Mouse (Mus musculus) bone marrow, adult 2 months (tissue): ENCODE data around the gene Creld1. TPM values are rescaled to one million over a fixed set of nuclear protein-coding genes. Genes with fewer than 3 reads are reported as not detected.

Source experiments
- H3K27ac ChIP-seq: fragments of 200-500 bp; 2 replicates; pipeline ENCODE4 v1.5.1; 2012; ENCODE audit warnings: low read depth, mild to moderate bottlenecking, control low read depth, inconsistent platforms, low read length; ENCODE audit not compliant: control insufficient read depth, poor library complexity, insufficient read depth
- H3K4me1 ChIP-seq: fragments of 200-500 bp; 2 replicates; pipeline ENCODE4 v1.6.1; 2011; ENCODE audit warnings: low read length; ENCODE audit not compliant: control insufficient read depth, insufficient read depth
- H3K4me3 ChIP-seq: fragments of 200-500 bp; replicated peaks from 2 replicates; pipeline ENCODE3; 2011; ENCODE audit warnings: mild to moderate bottlenecking, low read depth, low read length, control low read depth; ENCODE audit not compliant: control insufficient read depth
- CTCF ChIP-seq: fragments of 200-500 bp; IDR thresholded peaks from 2 replicates; pipeline ENCODE4 v1.5.1; 2011; ENCODE audit warnings: low read length, control low read depth; ENCODE audit not compliant: control insufficient read depth, insufficient read depth
- POLR2A ChIP-seq: fragments of 200-500 bp; IDR thresholded peaks from 2 replicates; pipeline ENCODE4 v1.6.1; 2011; ENCODE audit warnings: low read depth, mild to moderate bottlenecking, control low read depth, low read length, borderline replicate concordance; ENCODE audit not compliant: control insufficient read depth
- WGBS: fragments of 180-500 bp; shearing (Covaris S2); methylation state at CpG from one replicate; pipeline ENCODE4 v1.1.7; 2018; 5-methylcytosine and 5-hydroxymethylcytosine counted together
- polyA plus RNA-seq: library from polyadenylated mRNA; stranded (reverse); fragments of >200 nt; gene quantifications from 2 replicates; pipeline ENCODE4 v1.2.4, GENCODE M21; 2011; ENCODE audit warnings: low replicate concordance; ENCODE audit not compliant: missing spikeins, insufficient read depth, insufficient read length

The Creld1 gene
- polyA plus RNA-seq, 1 experiment = 13.4 TPM

DNA sequence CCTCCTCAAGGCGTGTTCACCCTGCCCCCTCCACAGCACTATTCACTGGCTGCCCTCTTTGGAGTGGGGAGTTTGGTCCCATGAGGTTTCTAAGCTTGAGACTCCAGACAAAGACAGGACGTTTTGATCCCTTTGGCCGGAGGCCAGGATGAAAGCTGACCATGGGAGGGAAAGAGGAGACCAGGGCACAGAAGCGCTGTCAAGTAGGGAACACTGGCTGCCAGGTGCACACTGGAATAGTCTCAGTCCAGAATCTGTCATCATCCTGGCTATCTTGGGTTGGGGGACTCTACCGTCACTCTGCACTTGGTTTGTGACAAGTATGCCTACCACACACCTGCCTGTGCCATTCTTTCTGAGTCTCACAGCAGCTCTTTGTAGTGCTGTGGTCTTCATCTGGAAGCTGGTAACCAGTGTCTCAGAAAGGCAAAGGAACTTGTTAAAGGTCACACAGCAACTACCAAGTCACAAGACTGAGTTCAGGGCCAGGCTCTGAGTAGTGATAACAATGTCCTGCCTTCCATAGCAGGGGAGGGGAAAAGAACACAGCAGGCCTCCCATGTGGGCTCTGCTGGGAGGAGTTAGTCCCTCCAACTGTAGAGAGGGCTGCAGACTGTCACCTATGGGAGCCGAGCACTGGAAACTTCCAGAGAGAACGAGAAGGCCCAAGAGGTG lies 25.3 kb downstream of the Creld1 start:
- TF ChIP-seq CTCF = no peak
- TF ChIP-seq POLR2A = no peak
- Histone ChIP-seq H3K27ac (no peak overlapping the region), H3K4me1 (no peaks in the 10 kb centered on the region), H3K4me3 (no peak overlapping the region)
- 71% methylated on average over 7 of the region's 7 CpGs for WGBS

DNA sequence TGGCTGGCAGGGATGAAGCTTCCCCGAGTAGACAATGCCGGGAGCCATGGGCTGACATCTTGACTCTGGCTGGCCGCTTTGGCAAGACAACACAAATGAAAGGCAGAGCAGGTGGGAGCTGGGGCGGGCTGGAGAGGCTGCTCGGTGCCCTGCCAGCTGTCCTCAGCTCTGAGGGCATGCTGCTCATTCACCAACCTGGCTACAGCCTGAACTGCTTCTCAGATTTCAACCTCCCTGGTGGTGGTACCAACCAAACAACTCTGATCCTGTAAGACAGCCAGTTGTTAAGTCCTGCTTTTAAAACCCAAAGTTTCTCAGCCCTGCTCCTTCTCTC lies 25.8 kb downstream of the Creld1 start:
- TF ChIP-seq POLR2A (no peak), CTCF (no peak)
- 77% methylated on average over 5 of the region's 5 CpGs for WGBS
- no peak overlapping the region for H3K27ac ChIP-seq
- no peak overlapping the region for H3K4me3 ChIP-seq
- no peaks in the 10 kb centered on the region for H3K4me1 ChIP-seq

GRCm38 (mm10) chr6:113513944-113514343 lies 30.8 kb downstream of the Creld1 start:
- TF ChIP-seq POLR2A (no peak), CTCF (no peak)
- Histone ChIP-seq H3K4me3 (no peak overlapping the region), H3K4me1 (peaks cover 9% of the 10 kb centered on the region), H3K27ac (no peak overlapping the region)
- WGBS = 89% methylated on average over 6 of the region's 6 CpGs

GRCm38 (mm10) chr6:113514600-113514999 lies 31.5 kb downstream of the Creld1 start:
- TF ChIP-seq CTCF (no peak), POLR2A (no peak)
- 69% methylated on average over 3 of the region's 3 CpGs for WGBS
- no peak overlapping the region for H3K27ac ChIP-seq
- peaks cover 9% of the 10 kb centered on the region for H3K4me1 ChIP-seq
- no peak overlapping the region for H3K4me3 ChIP-seq

DNA sequence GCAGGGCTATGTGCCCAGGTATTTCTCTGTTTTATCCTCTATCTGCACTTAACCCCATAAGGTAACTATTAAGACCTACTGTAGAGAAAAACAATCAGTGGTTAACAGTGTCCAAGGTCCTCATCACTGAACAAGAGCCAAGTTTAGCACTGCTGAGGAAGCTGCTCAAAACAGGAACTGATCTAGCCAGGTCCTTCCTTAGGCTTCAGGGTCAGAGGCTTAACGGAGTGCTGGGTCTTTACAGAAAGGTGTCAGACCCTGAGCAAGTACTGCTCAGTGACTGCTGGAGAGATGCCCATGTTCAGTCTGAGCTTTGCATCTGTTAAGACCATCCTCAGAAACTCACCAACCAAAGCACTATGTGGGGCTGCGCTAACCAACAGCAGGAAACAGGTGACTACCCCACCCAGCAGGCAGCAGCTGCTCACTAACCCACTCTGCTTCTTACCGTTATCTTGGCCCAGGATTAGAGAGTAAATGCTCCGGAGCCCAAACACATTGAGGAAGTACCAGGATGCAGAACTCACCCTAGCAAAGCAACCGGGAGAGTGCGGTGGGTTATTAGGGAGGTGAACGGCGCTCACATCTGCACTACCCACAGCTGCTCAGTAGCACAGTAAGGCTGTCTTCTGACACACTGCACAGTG lies 34.5 kb downstream of the Creld1 start:
- no peak overlapping the region for H3K4me3 ChIP-seq
- TF ChIP-seq CTCF (no peak), POLR2A (no peak)
- 10% methylated on average over 8 of the region's 8 CpGs for WGBS
- H3K4me1 ChIP-seq = peaks cover 9% of the 10 kb centered on the region
- peak overlapping the region; percentile 68 for H3K27ac ChIP-seq

GRCm38 (mm10) chr6:113522310-113522709 lies 39.2 kb downstream of the Creld1 start:
- 59% methylated on average over 1 of the region's 1 CpGs for WGBS
- H3K27ac ChIP-seq = no peak overlapping the region
- TF ChIP-seq POLR2A (no peak), CTCF (no peak)
- peaks cover 6% of the 10 kb centered on the region for H3K4me1 ChIP-seq
- no peak overlapping the region for H3K4me3 ChIP-seq

- H3K27ac ChIP-seq = no peak overlapping the region
- 67% methylated on average over 8 of the region's 8 CpGs for WGBS
- H3K4me1 ChIP-seq = no peaks in the 10 kb centered on the region; the same call in none of the 2 replicates
- H3K4me3 ChIP-seq = no peak overlapping the region
- TF ChIP-seq POLR2A (no peak), CTCF (no peak)
These were observed 40.3 kb downstream of the Creld1 start for GRCm38 (mm10) chr6:113523420-113523819.

DNA sequence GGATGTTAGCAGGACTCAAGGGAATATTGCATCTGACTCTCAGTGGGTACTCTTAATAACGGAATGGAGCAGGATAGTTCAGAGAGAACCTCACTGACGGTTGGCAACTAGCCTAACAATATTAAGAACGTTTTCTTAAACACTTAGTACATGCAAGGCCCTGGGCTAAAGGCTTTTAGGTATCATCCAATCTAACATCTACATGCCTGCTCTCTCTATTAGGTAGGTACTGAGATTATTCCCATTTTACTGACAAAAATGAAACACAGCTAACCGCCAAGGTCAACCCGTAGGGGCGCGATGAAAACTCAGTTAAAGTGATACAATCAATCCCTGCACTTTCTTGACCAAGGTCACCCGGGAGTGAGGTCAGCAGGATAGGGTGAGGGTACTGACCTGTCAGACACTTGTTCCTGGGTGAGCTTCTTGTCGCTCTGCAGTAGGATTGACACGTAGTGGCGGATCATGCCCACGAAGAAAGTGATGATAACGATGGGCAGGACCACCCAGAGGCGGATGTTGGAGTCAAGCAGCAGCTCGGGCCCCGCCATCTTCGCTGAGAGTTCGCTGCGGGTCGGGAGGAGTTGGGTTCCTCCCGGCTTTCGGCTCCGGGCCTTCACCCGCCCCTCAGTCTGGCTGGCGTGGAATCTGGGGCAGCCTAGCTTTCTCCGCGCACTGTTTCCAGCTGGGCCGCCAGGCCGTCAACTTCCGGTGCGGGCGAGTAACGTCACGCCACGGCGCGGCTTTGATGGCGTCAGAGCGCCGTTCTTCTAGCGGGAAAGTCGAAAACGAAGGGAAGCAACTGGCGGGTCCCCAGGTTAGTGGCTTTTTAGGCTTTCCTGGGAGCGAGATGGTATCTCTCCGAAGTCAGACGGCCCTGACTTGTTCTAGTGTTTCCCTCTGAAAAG lies 48.1 kb downstream of the Creld1 start, which contains the start of the genes Emc3 and Fancd2:
Gene Emc3 (minus strand): TSS at position 721 of the 908 bp plus-strand sequence.
Gene Fancd2 (plus strand): TSS at position 751 of the 908 bp plus-strand sequence.
- Histone ChIP-seq H3K4me3 (peak within 1 kb of the TSS; percentile 100), H3K4me1 (peaks cover 1% of the 10 kb centered on the region; the same call in 1 of the 2 replicates), H3K27ac (peak within 1 kb of the TSS; percentile 85)
- peak; percentile 83 for TF ChIP-seq POLR2A
- TF ChIP-seq CTCF = no peak; the same call in 1 of the 2 replicates
- WGBS = under 1% methylated on average over 47 of the region's 47 CpGs
